Mouse (Mus musculus) lung, postnatal 0 days (tissue): ENCODE data around the gene Dusp10. TPM values are rescaled to one million over a fixed set of nuclear protein-coding genes. Genes with fewer than 3 reads are reported as not detected.

Experiments
- ATAC-seq: fragments of 200-750 bp; cut with Nextera tagmentation; 2 replicates; pipeline ENCODE4 v1.8.0; 2017; ENCODE audit warnings: moderate library complexity
- DNase-seq: peaks from one replicate; pipeline ENCODE4 v3.0.0-alpha.2; 2016; ENCODE audit warnings: low spot score
- H3K27ac ChIP-seq: fragments of 300-500 bp; sonication (generic); 2 replicates; pipeline ENCODE4 v1.5.1; 2014; ENCODE audit warnings: antibody characterized with exemption, mild to moderate bottlenecking, low read length, mixed read lengths
- H3K27me3 ChIP-seq: fragments of 300-500 bp; sonication (generic); replicated peaks from 2 replicates; pipeline ENCODE4 v1.6.1; 2014; ENCODE audit warnings: low read length, mixed read lengths; ENCODE audit not compliant: insufficient read depth
- H3K36me3 ChIP-seq: fragments of 300-500 bp; sonication (generic); 2 replicates; pipeline ENCODE4 v1.6.1; 2014; ENCODE audit warnings: low read length, mixed read lengths; ENCODE audit not compliant: insufficient read depth
- H3K4me1 ChIP-seq: fragments of 300-500 bp; sonication (generic); 2 replicates; pipeline ENCODE4 v1.6.1; 2014; ENCODE audit warnings: antibody characterized with exemption, low read depth, low read length, mixed read lengths; ENCODE audit not compliant: insufficient read depth
- H3K4me2 ChIP-seq: fragments of 300-500 bp; sonication (generic); replicated peaks from 2 replicates; pipeline ENCODE4 v1.6.1; 2014; ENCODE audit warnings: low read depth, mild to moderate bottlenecking, low read length, moderate library complexity, mixed read lengths
- H3K4me3 ChIP-seq: fragments of 300-500 bp; sonication (generic); 2 replicates; pipeline ENCODE4 v1.5.1; 2014; ENCODE audit warnings: low read depth, low read length
- H3K9ac ChIP-seq: fragments of 300-500 bp; sonication (generic); replicated peaks from 2 replicates; pipeline ENCODE4 v1.6.1; 2014; ENCODE audit warnings: low read depth, mild to moderate bottlenecking
- H3K9me3 ChIP-seq: fragments of 300-500 bp; sonication (generic); 2 replicates; pipeline ENCODE4 v1.6.1; 2016; ENCODE audit warnings: low read length, mixed read lengths
- CTCF ChIP-seq: IDR thresholded peaks from 2 replicates; pipeline ENCODE4 v1.5.1; 2016; ENCODE audit warnings: antibody characterized with exemption, mild to moderate bottlenecking
- EP300 ChIP-seq: IDR thresholded peaks from 2 replicates; pipeline ENCODE4 v1.6.1; 2016; ENCODE audit warnings: antibody characterized with exemption, mild to moderate bottlenecking, control low read depth
- WGBS: fragments of 180-500 bp; shearing (Covaris S2); extraction: QIAGEN DNeasy Blood & Tissue Kit; methylation state at CpG from one replicate; pipeline ENCODE4 v1.1.7; 2014; 5-methylcytosine and 5-hydroxymethylcytosine counted together
- polyA plus RNA-seq: library from polyadenylated mRNA; unstranded; fragments of >200 nt; fragmentation: Nextera tagmentation; extraction: Ambion mirVana; gene quantifications from 2 replicates; pipeline ENCODE4 v1.2.1, GENCODE M21; 2015

Gene Dusp10
- polyA plus RNA-seq, 1 experiment from 2014 or later = 6.7 TPM

DNA sequence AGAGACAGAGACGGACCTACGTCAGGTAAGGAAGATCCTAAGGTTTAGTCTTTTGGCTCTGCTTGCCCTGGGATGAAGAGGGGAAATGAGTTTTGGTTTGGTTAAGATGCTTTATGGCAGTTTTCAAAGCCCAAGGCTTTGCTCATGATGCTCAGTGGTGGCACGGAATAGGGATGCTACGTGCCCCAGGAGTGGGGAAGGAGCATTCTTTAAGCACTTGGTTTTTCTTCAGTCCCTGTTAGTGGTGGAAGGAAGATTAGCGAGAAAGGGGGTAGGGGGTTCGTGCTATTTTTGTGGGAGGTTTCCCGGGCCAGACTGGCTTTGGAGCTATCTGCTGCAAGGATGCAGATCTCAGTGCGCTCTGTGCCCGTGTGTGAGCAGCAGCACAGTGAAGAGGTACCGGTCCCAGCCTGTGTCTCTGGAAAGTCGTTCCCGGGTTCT is 21.7 kb downstream of the Dusp10 start:
- H3K9me3 ChIP-seq = no peaks in the 10 kb centered on the region
- no peaks in the 10 kb centered on the region for H3K27me3 ChIP-seq
- H3K4me3 ChIP-seq = peak overlapping the region; percentile 53
- TF ChIP-seq EP300 (no peak), CTCF (no peak)
- no peaks in the 10 kb centered on the region for H3K4me1 ChIP-seq
- WGBS = under 1% methylated on average over 12 of the region's 12 CpGs
- H3K4me2 ChIP-seq = peak overlapping the region; percentile 70
- H3K9ac ChIP-seq = peak overlapping the region; percentile 32
- H3K36me3 ChIP-seq = no peaks in the 10 kb centered on the region
- H3K27ac ChIP-seq = no peak overlapping the region
- DNase-seq = peak; percentile 40
- ATAC-seq = no peak

DNA sequence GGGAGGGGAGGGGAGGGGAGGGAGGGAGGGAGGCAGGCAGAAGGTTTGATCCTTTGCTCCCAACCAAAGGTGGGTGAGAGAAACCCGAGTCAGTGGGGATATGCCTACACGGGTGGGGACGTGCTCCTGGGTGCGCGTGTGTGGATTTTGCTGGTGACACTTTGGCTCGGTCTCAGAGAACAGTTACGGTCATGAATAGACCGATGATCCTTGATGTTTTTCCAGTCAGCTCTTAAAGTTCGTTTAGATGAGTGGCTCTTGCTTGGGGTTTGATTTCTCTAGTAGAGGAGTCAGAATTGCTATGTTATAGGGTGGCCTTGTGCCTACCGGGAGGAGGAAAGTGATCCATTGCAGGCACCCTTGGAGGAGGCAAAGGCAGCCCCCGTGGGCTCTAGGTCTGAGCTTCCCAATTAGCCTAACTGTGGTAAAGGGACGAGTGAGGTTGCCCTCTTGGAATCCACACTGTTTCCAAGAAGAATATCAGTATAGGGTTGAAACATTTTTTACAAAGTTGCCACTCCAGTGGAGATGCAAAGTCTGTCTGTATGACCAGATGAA is 22.3 kb downstream of the Dusp10 start:
- Histone ChIP-seq H3K27ac (no peak overlapping the region), H3K36me3 (no peaks in the 10 kb centered on the region), H3K4me2 (peak overlapping the region; percentile 70), H3K9me3 (no peaks in the 10 kb centered on the region), H3K9ac (no peak overlapping the region), H3K27me3 (no peaks in the 10 kb centered on the region), H3K4me3 (peak overlapping the region; percentile 53), H3K4me1 (no peaks in the 10 kb centered on the region)
- 13% methylated on average over 12 of the region's 12 CpGs for WGBS
- DNase-seq (peak; percentile 20), ATAC-seq (no peak)
- TF ChIP-seq CTCF = no peak
- TF ChIP-seq EP300 = no peak

DNA sequence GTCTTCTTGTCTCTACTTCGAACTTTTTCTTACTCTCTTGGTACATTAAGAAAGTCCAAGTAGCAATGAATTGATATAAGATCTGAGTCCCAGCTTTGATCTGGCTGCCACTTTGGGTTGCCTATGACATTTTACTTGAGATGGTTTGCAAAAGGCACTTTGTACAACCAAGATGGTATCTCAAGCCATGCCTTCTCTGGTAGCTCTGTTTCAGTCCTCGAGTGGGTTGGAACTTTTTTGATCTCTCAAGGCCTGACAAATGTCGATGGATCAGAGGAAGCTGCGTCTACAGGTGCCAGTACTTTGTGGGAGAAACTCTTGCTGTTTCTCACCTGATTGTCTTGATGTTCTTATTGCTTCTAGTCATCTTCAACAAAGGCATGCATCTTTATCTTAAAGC is 24.7 kb downstream of the Dusp10 start:
- no peaks in the 10 kb centered on the region for H3K27me3 ChIP-seq
- H3K4me3 ChIP-seq = no peak overlapping the region
- no peak for DNase-seq
- no peak overlapping the region for H3K9ac ChIP-seq
- H3K4me2 ChIP-seq = no peak overlapping the region
- H3K36me3 ChIP-seq = no peaks in the 10 kb centered on the region
- TF ChIP-seq CTCF = no peak
- no peak for TF ChIP-seq EP300
- no peaks in the 10 kb centered on the region for H3K4me1 ChIP-seq
- no peak overlapping the region for H3K27ac ChIP-seq
- no peaks in the 10 kb centered on the region for H3K9me3 ChIP-seq
- no peak for ATAC-seq
- 80% methylated on average over 4 of the region's 4 CpGs for WGBS

GRCm38 (mm10) chr1:184039301-184039700 is 26.2 kb downstream of the Dusp10 start:
- Histone ChIP-seq H3K4me2 (no peak overlapping the region), H3K4me3 (no peak overlapping the region), H3K4me1 (no peaks in the 10 kb centered on the region), H3K9ac (no peak overlapping the region), H3K36me3 (no peaks in the 10 kb centered on the region), H3K27ac (no peak overlapping the region), H3K9me3 (no peaks in the 10 kb centered on the region), H3K27me3 (no peaks in the 10 kb centered on the region)
- WGBS = 95% methylated on average over 10 of the region's 10 CpGs
- no peak for TF ChIP-seq CTCF
- TF ChIP-seq EP300 = no peak
- ATAC-seq (no peak), DNase-seq (no peak)

DNA sequence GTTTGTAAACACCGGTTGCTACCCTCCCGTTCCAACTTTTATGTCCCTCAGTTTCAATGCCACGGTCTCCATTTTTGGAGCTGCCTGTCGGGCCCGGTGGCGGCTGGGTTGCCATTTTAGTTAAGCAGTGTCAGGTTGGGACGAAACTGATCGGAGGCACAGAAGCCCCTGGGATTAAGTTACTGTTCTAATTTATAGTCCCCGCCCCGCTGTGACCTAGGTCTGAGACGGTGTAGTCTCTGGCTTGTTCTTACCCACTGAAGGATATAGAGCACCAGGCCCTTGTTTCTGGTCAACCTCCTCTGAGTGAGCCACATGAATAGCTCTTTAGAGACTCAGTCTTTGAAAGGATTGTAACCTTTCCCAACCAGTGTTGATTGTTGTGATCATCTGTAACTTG is 27.1 kb downstream of the Dusp10 start:
- no peak overlapping the region for H3K4me2 ChIP-seq
- H3K4me3 ChIP-seq = no peak overlapping the region
- no peak for DNase-seq
- H3K9me3 ChIP-seq = no peaks in the 10 kb centered on the region
- H3K36me3 ChIP-seq = no peaks in the 10 kb centered on the region
- WGBS = 87% methylated on average over 11 of the region's 11 CpGs
- no peak overlapping the region for H3K27ac ChIP-seq
- no peaks in the 10 kb centered on the region for H3K4me1 ChIP-seq
- TF ChIP-seq CTCF (no peak), EP300 (no peak)
- no peak overlapping the region for H3K9ac ChIP-seq
- H3K27me3 ChIP-seq = no peaks in the 10 kb centered on the region
- no peak for ATAC-seq

GRCm38 (mm10) chr1:184040906-184041305 is 27.8 kb downstream of the Dusp10 start:
- no peaks in the 10 kb centered on the region for H3K36me3 ChIP-seq
- TF ChIP-seq CTCF (no peak), EP300 (no peak)
- H3K4me2 ChIP-seq = no peak overlapping the region
- no peak overlapping the region for H3K4me3 ChIP-seq
- H3K27ac ChIP-seq = no peak overlapping the region
- no peaks in the 10 kb centered on the region for H3K4me1 ChIP-seq
- no peaks in the 10 kb centered on the region for H3K9me3 ChIP-seq
- no peaks in the 10 kb centered on the region for H3K27me3 ChIP-seq
- ATAC-seq (no peak), DNase-seq (no peak)
- no peak overlapping the region for H3K9ac ChIP-seq
- WGBS = 79% methylated on average over 1 of the region's 1 CpGs
